Mouse (Mus musculus) midbrain, embryonic 10.5 days (tissue): Measurements from ENCODE around the gene Kcnh1. TPM values are rescaled to one million over a fixed set of nuclear protein-coding genes. Genes with fewer than 3 reads are reported as not detected.
A peak's percentile ranks its signal among the peaks of the same experiment; 100 is the strongest.

Source experiments
- DNase-seq: peaks from one replicate; pipeline ENCODE4 v3.0.0-alpha.2; 2017; ENCODE audit warnings: low spot score
- H3K27ac ChIP-seq: fragments of 300-500 bp; sonication (generic); replicated peaks from 2 replicates; pipeline ENCODE4 v1.5.1; 2016; ENCODE audit warnings: mild to moderate bottlenecking
- H3K27me3 ChIP-seq: fragments of 300-500 bp; sonication (generic); 2 replicates; pipeline ENCODE4 v1.6.1; 2016; ENCODE audit warnings: low read depth, mild to moderate bottlenecking; ENCODE audit not compliant: poor library complexity, severe bottlenecking
- H3K36me3 ChIP-seq: fragments of 300-500 bp; sonication (generic); 2 replicates; pipeline ENCODE4 v1.6.1; 2016; ENCODE audit warnings: mild to moderate bottlenecking, moderate library complexity
- H3K4me1 ChIP-seq: fragments of 300-500 bp; sonication (generic); 2 replicates; pipeline ENCODE4 v1.6.1; 2016
- H3K4me3 ChIP-seq: fragments of 300-500 bp; sonication (generic); 2 replicates; pipeline ENCODE4 v1.5.1; 2016; ENCODE audit warnings: mild to moderate bottlenecking, moderate library complexity
- H3K9me3 ChIP-seq: fragments of 300-500 bp; sonication (generic); replicated peaks from 2 replicates; pipeline ENCODE4 v1.6.1; 2016; ENCODE audit warnings: mild to moderate bottlenecking
- WGBS: fragments of 180-500 bp; shearing (Covaris S2); methylation state at CpG from one replicate; pipeline ENCODE4 v1.1.7; 2016; 5-methylcytosine and 5-hydroxymethylcytosine counted together
- polyA plus RNA-seq: library from polyadenylated mRNA; unstranded; fragments of >200 nt; fragmentation: Nextera tagmentation; extraction: Ambion mirVana; gene quantifications from 2 replicates; pipeline ENCODE4 v1.2.1, GENCODE M21; 2016

Gene Kcnh1
- polyA plus RNA-seq, 1 experiment from 2014 or later: 0.32 TPM

DNA sequence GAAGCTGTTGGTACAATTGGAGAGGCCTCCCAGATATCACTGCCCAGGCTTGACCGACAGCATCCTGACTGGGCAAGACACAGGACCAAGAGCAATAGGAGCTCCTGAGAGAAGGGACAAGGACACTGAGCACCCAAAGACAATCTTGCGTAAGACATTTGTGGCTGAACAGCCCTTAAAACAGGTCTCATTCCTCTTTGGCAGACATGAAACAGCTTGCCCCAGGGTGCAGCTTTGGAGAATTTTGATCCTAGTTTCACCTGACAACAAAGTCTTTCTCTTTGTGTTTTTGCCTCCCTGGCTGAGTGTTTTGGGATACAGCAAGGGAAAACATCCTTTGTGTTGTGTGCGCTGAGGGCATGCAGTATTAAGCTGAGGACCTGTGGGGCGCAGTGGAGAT is 153.4 kb downstream of the Kcnh1 start:
- H3K9me3 ChIP-seq: no peaks in the 10 kb centered on the region
- no peaks in the 10 kb centered on the region for H3K36me3 ChIP-seq
- peaks cover 4% of the 10 kb centered on the region; the same call in 1 of the 2 replicates for H3K4me1 ChIP-seq
- H3K27ac ChIP-seq: no peak overlapping the region
- WGBS: 93% methylated on average over 4 of the region's 4 CpGs
- DNase-seq: no peak
- H3K27me3 ChIP-seq: no peaks in the 10 kb centered on the region
- H3K4me3 ChIP-seq: no peak overlapping the region

DNA sequence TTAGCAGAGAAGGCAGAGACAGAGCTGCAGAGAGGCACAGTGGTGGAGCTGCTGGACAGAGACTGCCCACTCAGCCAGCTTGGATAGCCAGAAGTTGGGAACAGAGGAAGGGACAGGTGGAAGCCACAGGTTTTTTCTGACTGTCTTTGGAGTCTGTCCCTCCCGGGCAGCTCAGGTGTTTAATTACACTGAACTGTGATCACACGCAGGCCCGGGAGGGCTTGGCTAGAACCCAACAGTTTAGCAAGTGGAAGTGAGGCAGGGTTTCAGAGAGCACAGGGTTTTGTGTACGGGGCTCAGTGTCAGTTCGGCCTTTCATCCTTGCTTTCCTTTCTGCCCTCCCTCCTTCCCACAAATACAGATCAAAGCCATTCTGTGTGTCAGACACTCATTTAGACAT is 156.8 kb downstream of the Kcnh1 start:
- WGBS: 87% methylated on average over 5 of the region's 5 CpGs
- H3K9me3 ChIP-seq: no peaks in the 10 kb centered on the region
- no peaks in the 10 kb centered on the region for H3K36me3 ChIP-seq
- no peak overlapping the region for H3K27ac ChIP-seq
- peaks cover 4% of the 10 kb centered on the region; the same call in 1 of the 2 replicates for H3K4me1 ChIP-seq
- H3K4me3 ChIP-seq: no peak overlapping the region
- DNase-seq: no peak
- no peaks in the 10 kb centered on the region for H3K27me3 ChIP-seq

DNA sequence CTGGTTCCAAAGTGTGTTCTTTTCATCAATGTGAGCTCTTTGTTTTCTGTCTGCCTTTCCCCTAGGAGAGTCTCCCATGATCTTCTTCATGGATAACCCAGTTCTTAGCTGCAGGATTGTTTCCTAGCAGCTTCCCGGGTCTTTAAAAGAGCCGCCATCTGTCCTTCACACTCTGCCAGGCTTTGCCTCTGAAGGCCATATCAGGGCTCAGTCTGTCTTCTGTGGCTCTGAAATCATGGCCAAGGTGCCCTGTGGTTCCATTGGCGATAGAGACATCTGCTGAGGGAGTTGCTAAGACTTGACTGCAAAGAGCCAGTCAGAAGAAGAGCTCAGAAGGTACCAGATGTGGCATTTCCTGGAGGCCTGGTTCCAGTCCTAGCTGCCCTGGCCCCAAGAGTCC is 165.7 kb downstream of the Kcnh1 start:
- DNase-seq: no peak
- Histone ChIP-seq H3K27me3 (no peaks in the 10 kb centered on the region), H3K9me3 (no peaks in the 10 kb centered on the region), H3K4me3 (no peak overlapping the region), H3K36me3 (no peaks in the 10 kb centered on the region), H3K27ac (no peak overlapping the region), H3K4me1 (no peaks in the 10 kb centered on the region)
- WGBS: 88% methylated on average over 3 of the region's 3 CpGs

DNA sequence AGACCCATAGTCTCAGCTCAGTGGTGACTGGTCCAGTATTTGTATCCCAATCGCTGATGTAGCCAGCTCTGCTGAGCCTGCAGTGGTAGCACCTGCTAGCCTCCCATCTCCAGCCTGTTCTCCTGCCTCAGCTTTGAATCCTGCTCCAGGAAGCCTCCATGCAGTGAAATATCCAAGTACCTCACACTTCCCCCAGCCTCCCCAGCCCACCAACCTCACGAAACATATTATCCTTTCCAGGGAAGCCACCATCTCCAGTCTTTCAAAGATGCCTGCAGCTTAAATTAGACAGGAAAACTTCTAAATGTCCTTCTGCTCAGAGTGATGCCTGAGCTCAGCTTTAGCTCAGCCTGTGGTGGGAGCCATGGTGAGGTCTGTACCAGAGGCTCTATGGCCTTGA is 168.6 kb downstream of the Kcnh1 start:
- no peak overlapping the region for H3K4me3 ChIP-seq
- H3K36me3 ChIP-seq: no peaks in the 10 kb centered on the region
- DNase-seq: no peak
- H3K4me1 ChIP-seq: no peaks in the 10 kb centered on the region
- H3K27ac ChIP-seq: no peak overlapping the region
- H3K27me3 ChIP-seq: no peaks in the 10 kb centered on the region
- WGBS: 75% methylated on average over 2 of the region's 2 CpGs
- H3K9me3 ChIP-seq: no peaks in the 10 kb centered on the region

DNA sequence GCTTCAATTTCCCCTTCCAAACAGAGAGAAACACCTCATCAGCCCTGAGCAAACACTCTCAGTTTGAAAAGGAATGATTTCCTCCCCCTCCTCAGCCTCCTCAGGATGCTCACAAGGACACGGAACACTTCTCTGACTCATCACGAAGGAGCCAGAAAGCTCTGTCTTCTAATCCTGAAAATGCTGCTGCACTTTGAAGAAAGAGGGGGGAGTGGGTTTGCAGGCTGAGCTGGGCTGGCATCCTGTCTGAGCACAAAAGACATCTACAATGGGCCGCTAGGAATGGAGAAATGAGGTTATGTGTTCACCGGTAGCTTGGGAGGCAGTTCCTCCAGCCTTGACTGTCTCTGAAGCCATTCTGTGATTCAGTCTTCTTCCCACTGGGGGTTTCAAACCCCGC is 177.8 kb downstream of the Kcnh1 start:
- DNase-seq: no peak
- no peak overlapping the region for H3K27ac ChIP-seq
- no peak overlapping the region for H3K4me3 ChIP-seq
- H3K36me3 ChIP-seq: no peaks in the 10 kb centered on the region
- no peaks in the 10 kb centered on the region for H3K9me3 ChIP-seq
- peaks cover 9% of the 10 kb centered on the region for H3K4me1 ChIP-seq
- H3K27me3 ChIP-seq: no peaks in the 10 kb centered on the region
- 54% methylated on average over 5 of the region's 5 CpGs for WGBS

DNA sequence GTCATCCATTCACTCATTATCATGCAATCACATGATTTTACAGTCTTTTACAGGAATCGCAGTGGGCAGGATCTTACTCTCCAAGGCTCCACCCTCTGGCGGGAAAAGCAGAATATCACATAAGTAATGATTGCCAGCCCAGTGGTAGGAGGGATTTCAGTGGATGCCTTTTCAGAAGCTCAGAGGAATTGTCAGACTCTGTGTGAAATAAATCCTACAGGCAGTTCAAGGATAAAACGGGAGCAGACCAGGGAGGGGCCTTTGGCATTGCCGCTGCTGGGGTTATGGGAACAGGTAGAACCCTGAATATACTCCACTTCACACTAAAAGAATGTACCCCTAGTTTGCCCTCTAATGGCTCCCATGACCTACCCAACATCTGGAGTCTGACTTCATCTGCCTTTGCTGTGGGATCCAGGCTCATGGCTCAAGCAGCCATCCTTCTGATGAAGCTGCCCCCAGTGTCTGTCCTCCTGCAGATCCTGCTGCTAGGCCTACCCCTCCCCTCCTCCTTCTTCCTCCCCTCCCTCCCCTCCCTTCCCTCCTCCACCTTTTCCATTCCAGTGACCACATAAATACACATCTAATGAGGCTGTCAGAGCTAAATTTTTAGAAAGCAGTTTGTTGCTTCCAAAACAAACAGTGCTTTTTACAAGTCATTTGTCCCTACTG is 181.5 kb downstream of the Kcnh1 start:
- H3K9me3 ChIP-seq: no peaks in the 10 kb centered on the region
- 89% methylated on average over 4 of the region's 4 CpGs for WGBS
- peaks cover 9% of the 10 kb centered on the region for H3K4me1 ChIP-seq
- no peak overlapping the region for H3K27ac ChIP-seq
- no peaks in the 10 kb centered on the region for H3K27me3 ChIP-seq
- no peak overlapping the region for H3K4me3 ChIP-seq
- no peak for DNase-seq
- H3K36me3 ChIP-seq: no peaks in the 10 kb centered on the region

DNA sequence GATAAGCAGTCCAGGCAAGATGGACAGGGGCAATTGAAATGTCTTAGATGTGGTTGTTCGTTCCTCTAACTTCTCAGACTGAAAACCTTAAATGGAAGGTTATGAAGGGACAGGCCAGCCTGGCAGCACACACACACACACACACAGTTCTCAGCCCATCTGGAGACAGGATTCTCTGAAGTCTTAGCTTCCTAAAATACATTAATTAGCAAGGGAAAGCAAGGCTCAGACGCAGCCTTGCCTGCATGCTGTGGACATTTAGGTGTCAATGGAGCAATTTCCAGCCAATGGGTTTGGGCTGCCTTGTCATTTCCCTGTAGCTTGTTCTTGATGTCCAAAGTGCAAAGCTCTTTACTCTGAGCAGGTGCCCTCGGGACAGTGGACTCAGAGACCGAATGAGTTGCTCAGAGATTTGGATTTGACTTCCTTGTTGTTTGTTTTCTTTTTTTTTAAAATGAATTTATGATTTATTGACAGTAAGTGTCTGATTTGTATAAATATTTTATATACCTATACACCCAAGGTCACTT is 188.0 kb downstream of the Kcnh1 start:
- WGBS: 87% methylated on average over 4 of the region's 4 CpGs
- H3K4me1 ChIP-seq: no peaks in the 10 kb centered on the region
- no peak for DNase-seq
- no peak overlapping the region for H3K27ac ChIP-seq
- no peaks in the 10 kb centered on the region for H3K9me3 ChIP-seq
- no peaks in the 10 kb centered on the region for H3K27me3 ChIP-seq
- no peaks in the 10 kb centered on the region for H3K36me3 ChIP-seq
- no peak overlapping the region for H3K4me3 ChIP-seq

DNA sequence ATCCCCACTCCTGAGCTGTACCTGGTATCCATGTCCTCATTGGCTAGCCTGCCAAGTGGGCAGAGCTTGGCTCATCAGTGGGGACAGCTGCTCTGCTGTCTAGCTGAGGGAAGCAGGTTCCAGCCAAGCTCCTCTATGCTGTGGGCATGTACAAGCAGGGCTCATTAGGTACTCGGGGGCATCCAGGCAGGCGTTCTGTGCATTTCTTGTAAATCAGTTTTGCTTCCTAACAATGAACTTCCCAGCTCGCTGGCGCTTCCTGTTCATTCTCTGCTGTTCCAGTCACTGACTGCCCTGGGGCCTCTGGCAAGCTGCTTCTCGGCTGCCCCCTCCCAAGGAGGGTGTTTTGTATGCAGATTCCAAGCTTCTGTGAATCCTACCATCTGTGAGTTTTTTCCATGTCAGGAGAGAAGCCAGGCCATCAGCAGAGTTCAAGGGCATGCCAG is 190.0 kb downstream of the Kcnh1 start:
- Histone ChIP-seq H3K4me1 (no peaks in the 10 kb centered on the region), H3K9me3 (no peaks in the 10 kb centered on the region), H3K4me3 (no peak overlapping the region), H3K36me3 (no peaks in the 10 kb centered on the region), H3K27me3 (no peaks in the 10 kb centered on the region), H3K27ac (0 out of 2 replicates have a peak overlapping the region, but pooled peaks have one; percentile 33)
- no peak for DNase-seq
- WGBS: 74% methylated on average over 5 of the region's 5 CpGs

DNA sequence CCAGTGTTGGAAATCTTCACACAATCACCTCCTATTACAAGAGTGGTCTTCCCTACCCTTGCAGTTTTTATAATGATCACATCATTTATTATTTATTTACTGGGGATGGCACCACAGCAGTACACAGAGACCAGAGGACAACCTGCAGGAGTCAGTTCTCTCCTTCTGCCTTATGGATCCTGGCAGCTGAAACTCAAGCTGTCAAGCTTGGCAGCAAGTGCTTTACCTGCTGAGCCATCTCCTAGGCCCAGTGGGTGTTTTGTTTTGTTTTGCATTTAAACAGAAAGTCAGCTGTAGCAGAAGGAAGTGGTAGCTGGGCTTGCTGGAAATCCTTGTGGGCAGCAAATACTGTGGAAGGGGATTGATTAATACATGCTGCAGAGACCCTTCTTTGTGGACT is 197.1 kb downstream of the Kcnh1 start:
- Histone ChIP-seq H3K36me3 (no peaks in the 10 kb centered on the region), H3K27ac (no peak overlapping the region), H3K4me1 (peaks cover 8% of the 10 kb centered on the region; the same call in 1 of the 2 replicates), H3K9me3 (no peaks in the 10 kb centered on the region), H3K4me3 (no peak overlapping the region), H3K27me3 (no peaks in the 10 kb centered on the region)
- no peak for DNase-seq

DNA sequence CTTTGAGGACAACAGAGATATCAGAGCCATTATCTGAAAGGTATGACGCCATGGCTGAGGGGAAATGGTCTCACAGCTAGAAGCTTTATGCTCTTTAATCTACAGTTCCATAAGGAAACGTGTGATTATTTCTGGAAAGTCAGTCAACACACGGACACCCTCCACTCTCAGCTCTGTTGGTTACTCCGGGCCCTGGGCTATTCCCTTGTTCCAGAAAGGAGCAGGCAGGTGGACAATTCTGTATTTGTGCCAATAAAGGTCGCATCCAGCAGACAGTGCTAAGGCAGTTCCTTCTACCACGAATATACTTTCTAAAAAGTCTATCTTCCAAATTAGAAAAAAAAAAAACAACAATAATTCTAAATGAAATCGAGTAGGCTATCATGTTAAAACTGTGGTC is 200.5 kb downstream of the Kcnh1 start:
- Histone ChIP-seq H3K27ac (no peak overlapping the region), H3K9me3 (no peaks in the 10 kb centered on the region), H3K4me1 (peaks cover 10% of the 10 kb centered on the region; the same call in 1 of the 2 replicates), H3K27me3 (no peaks in the 10 kb centered on the region), H3K36me3 (no peaks in the 10 kb centered on the region), H3K4me3 (no peak overlapping the region)
- WGBS: 82% methylated on average over 7 of the region's 7 CpGs
- DNase-seq: no peak

DNA sequence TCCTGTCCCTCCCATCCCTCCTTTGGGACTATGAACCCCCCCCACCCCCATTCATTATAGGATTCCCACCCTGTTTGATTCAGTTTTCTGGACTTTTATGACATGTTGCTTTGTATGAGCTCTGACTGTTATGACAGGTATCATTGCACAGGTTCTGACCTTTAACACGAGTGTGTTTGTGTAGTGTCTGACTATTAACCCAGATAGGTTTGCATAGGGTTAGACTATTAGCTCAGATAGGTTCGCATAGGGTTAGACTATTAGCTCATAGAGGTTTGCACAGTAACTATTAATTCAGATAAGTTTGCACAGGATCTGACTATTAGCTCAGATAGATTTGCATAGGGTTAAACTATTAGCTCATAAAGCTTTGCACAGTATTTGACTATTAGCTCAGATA is 201.7 kb downstream of the Kcnh1 start:
- 86% methylated on average over 2 of the region's 2 CpGs for WGBS
- Histone ChIP-seq H3K9me3 (no peaks in the 10 kb centered on the region), H3K27me3 (no peaks in the 10 kb centered on the region), H3K36me3 (no peaks in the 10 kb centered on the region), H3K4me3 (no peak overlapping the region), H3K4me1 (peaks cover 10% of the 10 kb centered on the region; the same call in 1 of the 2 replicates), H3K27ac (no peak overlapping the region)
- no peak for DNase-seq

DNA sequence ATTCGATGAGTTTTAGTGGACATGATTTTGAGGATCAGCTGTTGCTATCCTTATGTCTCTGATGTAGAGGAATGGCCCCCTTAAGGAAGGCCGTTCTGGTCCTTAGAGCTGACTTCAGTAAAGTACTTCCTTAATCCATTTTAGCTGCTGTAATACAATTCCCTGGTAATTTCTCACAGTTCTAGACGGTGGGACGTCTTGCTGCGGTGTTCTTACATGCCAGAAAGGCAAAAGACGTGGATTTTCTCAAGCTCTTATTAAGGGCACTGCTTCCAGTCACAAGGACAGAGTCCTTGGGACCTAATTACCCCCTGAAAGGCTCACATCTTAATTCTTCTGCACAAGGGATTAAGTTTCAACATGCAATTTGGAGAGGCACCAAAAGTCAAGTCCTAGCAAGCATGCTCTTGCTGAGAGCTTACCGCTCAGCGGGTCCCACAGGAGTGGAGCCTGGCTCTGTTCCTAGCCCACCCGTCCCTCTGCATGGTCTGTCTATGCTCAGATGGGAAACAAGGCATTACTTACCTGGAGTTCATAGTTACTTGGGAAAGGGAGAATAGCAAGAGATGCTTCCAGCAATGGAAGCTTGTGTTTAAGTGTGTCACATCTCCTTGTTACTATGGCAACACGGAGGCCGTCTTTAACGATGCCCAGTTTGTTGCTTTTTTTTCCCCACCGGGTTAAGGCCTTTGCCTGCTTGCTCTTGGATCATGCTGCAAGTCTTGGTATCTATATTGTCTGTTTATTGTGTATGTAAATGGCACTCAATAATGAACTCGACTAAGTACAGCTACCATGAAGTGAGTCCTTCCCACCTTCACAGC is 209.3 kb downstream of the Kcnh1 start:
- no peak overlapping the region for H3K27ac ChIP-seq
- no peaks in the 10 kb centered on the region for H3K4me1 ChIP-seq
- no peaks in the 10 kb centered on the region for H3K36me3 ChIP-seq
- WGBS: 80% methylated on average over 14 of the region's 14 CpGs
- no peaks in the 10 kb centered on the region for H3K27me3 ChIP-seq
- H3K4me3 ChIP-seq: no peak overlapping the region
- H3K9me3 ChIP-seq: no peaks in the 10 kb centered on the region
- DNase-seq: no peak

DNA sequence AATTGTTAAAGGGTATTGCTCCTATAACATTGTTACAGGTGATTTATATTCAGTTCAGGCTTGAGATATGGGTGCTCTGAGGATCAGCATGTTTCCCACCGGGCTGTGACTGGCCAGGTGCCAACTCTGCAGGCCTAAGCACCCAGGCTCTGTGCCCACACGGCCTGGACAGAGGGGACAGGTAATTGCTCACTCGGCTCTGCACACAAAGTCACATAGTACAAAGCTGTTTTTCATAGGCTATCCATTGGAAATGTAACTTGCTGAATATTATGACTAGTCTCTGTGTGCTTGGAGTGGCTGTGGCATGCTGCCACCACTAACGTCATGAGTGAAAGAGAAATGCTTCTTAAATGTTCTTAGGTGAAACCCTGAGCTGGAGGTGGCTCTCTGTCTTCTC is 210.4 kb downstream of the Kcnh1 start:
- no peaks in the 10 kb centered on the region for H3K27me3 ChIP-seq
- 86% methylated on average over 4 of the region's 4 CpGs for WGBS
- H3K4me3 ChIP-seq: no peak overlapping the region
- no peak overlapping the region for H3K27ac ChIP-seq
- no peaks in the 10 kb centered on the region for H3K36me3 ChIP-seq
- H3K4me1 ChIP-seq: no peaks in the 10 kb centered on the region
- DNase-seq: no peak
- no peaks in the 10 kb centered on the region for H3K9me3 ChIP-seq
